Mouse (Mus musculus) regulatory T cell (primary cell): ENCODE data around the gene Lgals4.

Source experiments
- in situ Hi-C: fragments of 300-600 bp; cut with MboI, MseI; formaldehyde crosslinking; loops from one replicate; pipeline ENCODE4 v1.15.1; 2025; ENCODE audit warnings: high pct_unique_total_duplicates

The Lgals4 gene

DNA sequence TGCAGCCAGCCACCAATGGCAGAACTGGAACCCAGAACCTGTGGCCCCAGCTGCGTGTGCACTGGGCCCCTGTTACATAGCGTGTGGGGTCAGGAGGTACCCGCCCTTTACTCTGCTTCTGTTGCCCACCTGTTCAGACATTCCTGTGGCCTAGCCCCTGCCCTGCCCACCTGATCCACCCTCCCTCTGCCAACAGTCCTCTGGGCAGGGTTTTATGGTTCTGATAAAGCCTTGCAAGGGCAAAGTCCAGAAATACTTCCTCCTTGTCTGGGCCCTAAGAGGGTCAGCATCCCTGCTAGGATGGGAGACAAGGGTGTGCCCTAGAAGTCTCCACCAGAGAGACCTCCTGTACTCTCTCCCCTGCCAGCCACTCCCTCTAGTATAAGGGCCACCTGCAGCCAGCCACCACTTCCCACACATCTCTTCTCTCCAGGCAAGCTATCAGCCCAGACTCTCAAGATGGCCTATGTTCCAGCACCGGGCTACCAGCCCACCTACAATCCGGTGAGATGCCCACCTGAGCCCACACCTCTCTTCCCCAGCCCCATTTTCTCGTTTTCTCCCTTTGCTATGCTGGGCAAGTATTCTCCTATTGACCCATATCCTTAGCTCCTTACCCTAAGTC is at the start of gene Lgals4:
TSS of gene Lgals4 (plus strand) at position 132 of the 625 bp plus-strand sequence.
- in situ Hi-C loops = no loop called here

DNA sequence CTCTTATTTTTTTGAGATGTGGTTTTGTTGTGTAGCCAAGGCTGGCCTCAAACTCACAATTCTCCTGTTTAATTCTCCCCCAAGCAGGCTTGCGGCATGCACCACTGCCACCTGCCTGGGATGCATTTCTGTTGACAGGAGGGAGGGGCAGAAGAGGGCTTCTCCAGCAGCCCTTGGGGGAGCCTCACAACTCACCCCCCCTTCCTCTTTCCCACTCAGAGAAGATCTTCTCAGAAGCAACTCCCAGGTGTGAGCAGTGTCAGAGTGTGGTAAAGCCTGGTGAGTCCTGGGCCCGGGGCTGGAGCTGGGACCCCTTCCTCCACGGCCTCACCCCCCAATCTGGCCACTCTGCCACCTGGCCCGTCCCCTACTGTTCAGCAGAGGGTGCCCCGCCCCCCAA is 48.5 kb upstream of the Lgals4 start:
- in situ Hi-C loops = no loop called here

DNA sequence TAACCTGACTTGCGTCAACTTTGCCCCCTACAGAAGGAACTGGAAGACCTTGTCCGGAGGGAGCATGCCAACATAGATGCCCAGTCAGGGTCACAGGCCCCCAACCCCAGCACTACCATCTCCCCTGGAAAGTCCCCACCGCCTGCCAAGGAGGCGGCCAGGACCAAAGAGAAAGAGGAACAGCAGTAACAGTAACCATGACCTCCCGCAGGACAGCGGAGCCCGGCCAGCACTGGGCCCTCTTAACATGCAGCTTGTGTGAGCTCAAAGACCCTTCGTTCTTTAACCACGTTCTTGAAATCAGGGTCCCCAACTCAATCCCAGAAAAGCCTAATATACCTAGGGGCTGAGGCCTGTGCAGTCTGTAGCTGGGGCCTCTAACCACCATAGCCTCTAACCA is 45.8 kb upstream of the Lgals4 start:
- in situ Hi-C loops = no loop called here

DNA sequence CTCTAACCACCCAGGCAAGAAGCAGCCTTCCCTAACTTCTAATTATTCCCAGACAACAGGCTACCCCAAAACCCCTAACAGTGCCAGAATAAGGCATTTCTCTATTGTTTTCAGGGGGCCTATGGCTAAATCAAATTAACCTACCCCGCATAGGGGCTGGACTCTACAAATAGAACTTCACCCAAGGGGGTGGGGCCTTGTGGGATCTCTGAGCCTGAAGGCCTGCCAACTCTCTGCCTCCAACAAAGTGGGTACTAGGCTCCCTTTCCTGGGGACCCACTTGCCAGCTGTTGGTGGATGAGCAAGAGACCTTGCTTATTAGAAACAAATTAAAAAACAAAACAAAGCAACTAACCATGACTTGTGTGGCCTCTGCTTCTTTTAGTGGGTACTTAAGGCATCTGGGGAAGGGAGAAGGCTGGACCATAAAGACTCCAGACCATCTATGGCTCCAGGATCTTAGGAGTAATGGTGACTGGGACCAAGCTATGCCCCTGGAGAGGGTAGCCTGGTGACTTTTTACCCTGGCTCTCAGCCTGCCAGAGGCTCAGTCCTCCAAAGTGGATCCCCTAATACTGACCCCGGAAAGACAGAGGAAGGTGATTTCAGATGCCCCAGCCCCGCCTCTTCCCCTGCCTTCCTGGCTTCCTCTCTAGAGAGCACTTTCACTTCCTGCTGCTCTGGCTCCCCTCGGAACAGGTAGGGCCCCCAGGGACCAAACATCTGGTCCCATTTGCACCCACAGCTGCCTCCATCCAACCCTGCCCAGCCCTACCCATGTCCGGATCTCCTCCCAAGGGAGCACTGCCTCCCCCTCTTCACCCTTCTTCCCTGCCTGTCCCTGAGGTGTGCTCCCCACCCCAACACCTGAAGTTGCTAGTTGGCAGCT is 45.1 kb upstream of the Lgals4 start, which contains the start of gene Rinl:
TSS of gene Rinl (plus strand) at position 663 of the 889 bp plus-strand sequence.
- in situ Hi-C loops = no loop called here

DNA sequence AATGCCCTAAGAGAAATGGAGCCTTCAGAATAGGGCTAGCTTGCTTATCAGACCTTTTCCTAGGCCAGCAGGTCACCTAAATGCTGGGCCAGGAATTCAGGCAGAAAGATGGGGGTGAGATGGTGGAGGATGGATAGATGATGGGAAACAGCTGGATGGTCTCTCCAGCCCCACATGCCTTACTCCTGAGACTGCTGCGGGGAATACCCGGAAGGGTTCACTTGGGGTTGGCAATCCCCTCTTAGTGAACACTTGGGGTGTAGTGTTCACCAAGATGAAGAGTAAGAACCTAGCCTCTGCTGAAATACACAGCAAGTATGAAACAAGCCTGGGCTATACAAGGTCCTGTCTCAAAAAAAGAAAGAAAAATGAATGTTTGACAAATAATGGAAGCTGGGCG is 44.4 kb upstream of the Lgals4 start:
- in situ Hi-C loops = no loop called here

DNA sequence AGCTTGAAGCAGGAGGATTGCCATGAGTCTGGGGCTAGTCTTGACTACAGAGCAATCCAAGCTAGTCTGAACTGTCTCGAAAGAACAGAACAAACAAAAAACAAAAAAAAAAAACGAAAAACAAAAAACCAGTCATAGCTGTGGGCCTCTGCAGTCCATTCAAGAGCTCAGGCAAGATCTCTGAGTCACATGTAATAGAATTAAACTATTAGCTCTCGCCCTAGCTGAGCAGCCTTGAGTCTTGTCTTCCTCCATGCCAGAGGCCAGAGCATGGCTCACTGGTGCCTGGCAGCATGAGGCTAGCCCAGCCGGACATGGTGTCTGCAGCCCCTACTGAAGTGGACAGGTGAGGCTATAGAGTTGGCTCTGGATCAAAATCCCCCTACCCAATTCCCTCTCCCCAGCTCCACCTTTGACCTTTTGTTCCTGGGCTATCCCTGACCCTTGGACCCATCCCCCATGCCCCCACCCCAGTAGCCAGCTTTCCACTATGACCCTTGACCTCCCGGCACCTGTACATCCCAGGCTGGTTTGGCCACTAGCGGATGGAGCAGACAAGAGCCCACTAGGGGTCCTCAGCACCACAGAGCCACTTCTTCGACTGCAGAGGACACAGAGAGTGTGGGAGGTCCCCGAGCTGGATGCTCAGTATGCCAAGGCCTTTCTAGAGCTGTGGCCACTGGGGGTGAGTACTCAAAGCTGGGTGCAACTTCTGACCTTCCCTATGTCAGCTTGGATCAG is 43.4 kb upstream of the Lgals4 start:
- in situ Hi-C loops = no loop called here

DNA sequence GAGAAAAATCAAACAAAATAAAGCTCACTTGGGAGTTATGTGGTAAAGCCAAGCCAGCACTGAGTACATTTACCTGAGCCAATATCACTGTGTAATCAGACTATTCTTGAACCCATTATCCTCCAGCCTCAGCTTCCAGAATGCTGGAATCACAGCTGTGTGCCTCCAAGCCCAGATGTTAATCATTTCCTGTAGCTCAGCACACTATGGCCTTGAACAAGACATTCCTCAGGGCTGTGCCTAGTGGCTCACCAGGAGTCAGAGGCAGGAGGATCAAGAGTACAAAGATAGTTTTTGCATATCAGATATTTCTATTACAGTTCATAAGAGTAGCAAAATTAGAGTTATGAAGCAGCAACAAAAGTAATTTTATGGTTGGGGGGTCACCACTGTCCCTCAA is 41.9 kb upstream of the Lgals4 start:
- in situ Hi-C loops = no loop called here

DNA sequence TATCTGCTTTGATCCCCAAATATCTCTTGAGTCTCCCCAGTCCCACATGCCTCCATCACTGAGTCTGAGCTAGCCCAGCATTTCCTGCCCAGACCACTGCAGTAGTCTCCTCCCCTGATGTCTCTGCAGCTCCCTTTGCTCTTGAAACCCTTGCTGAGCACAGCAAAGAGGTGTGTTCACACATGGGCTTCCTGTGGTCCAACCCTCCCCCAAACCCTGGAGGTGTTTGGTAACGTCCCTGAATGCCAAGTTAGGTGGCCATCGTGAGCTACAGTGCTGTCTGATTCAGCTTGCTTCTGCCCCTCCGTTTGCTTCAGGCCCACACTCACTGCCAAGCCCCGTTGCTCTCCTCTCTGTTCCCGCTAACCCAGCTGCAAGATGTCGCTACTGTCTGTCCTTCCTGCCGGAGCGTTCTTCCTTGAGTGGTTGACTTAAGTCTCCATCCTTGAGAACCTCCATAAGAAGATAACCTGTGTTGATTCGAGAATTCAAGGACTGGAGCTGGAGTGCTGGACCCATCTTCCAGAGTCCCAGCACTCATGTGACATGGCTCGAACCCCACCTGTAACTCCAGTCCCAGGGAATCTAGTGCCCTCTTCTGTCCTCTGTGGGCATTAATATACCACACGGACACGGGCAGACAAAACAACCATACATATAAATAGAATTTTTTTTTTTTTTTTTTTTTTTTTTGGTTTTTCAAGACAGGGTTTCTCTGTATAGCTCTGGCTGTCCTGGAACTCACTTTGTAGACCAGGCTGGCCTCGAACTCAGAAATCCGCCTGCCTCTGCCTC is 41.1 kb upstream of the Lgals4 start:
- in situ Hi-C loops = no loop called here

DNA sequence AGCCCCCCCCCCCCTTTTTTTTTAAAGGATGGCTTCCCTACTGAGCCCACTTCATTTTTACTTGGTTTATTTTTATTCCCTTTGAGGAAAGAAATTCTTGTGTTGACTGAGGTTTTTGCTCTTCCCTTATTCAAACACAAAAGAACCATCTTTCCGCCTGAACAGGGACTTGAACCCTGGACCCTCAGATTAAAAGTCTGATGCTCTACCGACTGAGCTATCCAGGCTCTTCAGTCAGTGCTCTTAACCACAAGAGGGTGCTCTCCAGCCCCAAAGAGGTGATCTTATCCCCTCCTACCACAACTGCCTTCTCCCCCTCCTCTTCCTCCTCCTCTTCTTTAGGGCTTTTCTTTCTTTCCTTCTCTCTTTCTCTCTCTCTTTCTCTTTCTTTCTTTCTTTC is 39.8 kb upstream of the Lgals4 start:
- in situ Hi-C loops = no loop called here

DNA sequence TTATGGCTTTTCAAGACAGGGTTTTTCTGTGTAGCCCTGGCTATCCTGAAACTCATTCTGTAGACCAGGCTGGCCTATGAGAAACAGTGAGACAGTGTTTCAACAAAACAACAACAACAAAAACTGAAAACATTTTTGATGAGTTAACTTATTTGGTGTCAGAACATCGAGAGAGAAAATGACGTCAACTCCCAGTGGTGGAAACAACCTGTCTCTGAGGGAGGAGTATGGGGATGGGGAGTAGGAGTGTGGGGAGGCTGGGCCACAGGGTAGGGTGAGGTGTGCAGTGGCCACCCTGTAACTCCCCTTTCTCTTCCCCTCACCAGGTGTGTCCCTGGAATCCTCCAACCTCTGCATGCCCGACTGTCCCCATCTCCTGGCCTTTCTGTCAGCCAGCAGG is 39.2 kb upstream of the Lgals4 start:
- in situ Hi-C loops = no loop called here

DNA sequence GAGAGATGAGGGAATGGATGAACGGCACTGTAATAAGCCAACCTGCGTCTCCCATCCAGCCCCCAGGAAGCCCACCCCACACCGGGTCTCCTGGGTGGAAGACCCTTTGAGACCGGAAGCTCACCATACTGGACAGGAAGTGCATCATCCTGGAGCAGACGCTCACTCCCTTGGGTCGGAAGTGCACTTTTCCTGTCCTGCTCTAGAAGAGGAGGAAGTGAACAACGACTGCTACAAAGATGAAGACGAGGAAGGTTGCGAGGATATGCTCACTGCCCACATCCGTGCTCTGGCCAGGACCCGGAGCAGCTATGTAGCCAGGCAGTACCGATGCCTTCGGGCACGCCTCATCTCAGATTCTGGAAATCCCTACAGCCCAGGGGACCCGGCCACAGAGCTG is 37.8 kb upstream of the Lgals4 start:
- in situ Hi-C loops = loop anchor here (5.0 kb wide), 1 partner anchor 71 kb away; no protein-coding TSS in a partner anchor

DNA sequence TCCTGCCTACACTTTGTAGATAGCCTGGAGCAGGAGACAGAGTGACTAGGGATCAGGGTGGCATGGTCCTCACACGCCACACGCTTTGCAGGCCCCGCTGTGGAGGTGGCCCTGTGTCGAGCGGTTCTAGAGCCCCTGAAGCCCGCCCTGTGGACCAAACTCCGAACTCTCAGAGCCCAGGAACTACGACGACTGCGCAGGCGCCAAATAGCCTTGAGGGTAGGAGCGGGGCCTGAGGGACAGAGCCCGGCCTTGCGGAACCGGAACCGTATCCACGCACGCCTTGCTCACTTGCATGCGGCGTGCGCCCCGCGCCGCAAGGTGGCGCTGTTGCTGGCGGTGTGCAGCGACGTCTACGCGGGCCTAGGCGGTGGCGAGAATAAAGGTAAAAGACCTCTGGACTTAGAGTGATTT is 37.1 kb upstream of the Lgals4 start:
- in situ Hi-C loops = loop anchor here (5.0 kb wide), 1 partner anchor 71 kb away; no protein-coding TSS in a partner anchor

DNA sequence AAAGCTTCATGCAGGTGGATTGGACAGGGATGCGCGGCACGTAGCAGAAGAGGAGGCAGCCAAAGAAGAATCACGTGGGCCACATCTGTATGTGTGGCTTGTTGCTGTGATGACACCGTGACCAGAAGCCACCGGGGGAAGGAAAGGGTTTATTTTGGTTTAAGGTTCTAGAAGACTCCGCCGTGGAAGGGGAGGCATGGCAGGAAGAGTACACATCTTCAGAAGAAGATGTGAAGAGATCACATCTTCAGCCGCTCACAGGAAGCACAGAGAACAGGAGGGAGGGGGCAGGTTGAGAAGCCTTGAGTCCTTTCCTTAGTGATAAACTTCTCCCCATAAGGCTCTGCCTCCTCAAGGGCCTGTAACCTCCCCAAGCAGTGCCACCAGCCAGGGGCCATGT is 33.7 kb upstream of the Lgals4 start:
- in situ Hi-C loops = loop anchor here (5.0 kb wide), 1 partner anchor 67 kb away; no protein-coding TSS in a partner anchor

DNA sequence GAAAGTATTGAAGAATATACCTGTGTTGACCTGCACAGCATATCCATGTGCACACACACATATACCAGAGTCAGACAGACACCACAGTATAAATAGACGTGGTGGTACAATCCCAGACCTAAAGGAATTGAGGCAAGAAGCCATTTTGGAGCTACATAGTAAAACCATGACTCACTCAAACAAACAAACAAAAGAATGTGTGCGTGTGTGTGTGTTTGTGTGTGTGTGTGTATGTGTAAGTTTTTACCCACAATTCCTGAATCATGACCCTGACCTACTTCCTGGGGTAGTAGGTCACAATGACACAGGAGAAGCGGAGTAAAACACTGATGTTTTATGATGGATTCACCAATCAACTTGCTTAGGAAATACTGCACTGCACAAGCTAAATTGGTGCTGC is 32.2 kb upstream of the Lgals4 start:
- in situ Hi-C loops = no loop called here

DNA sequence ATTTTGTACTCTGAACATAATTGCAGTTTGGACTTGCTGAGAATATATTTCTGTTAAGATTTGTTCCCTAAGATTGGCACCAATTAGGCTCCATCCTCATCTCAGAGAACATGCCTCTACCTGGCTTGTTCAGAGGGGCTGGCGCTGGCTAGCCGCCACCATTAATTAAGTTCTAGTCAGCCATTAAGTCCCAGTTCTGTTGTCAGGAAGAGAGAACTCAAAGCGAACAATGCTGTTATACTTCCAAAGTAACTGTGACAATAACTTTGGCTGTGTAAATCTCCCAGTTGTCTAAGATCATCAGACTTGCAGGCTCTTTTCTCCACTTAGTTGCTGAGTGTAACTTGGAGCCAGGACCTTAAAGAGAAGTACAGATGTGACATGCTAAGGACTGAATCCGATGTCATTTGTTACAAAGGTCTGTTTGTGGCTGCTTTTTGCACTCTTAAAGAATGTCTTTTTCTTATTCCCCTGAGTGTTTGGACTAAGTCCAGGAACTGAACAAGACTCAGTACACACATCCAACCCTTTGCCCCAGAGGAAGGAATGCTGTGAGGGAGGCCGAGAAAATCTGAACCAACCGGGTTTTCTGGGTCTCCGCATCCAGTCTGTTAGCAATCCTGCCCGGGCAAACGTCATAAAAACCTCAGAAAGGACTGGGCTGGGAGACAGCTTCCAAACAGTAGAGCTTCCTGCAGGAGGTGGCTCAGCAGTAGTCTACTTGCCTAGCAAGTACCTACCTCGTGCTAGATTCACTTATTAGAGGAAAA is 31.6 kb upstream of the Lgals4 start:
- in situ Hi-C loops = no loop called here

DNA sequence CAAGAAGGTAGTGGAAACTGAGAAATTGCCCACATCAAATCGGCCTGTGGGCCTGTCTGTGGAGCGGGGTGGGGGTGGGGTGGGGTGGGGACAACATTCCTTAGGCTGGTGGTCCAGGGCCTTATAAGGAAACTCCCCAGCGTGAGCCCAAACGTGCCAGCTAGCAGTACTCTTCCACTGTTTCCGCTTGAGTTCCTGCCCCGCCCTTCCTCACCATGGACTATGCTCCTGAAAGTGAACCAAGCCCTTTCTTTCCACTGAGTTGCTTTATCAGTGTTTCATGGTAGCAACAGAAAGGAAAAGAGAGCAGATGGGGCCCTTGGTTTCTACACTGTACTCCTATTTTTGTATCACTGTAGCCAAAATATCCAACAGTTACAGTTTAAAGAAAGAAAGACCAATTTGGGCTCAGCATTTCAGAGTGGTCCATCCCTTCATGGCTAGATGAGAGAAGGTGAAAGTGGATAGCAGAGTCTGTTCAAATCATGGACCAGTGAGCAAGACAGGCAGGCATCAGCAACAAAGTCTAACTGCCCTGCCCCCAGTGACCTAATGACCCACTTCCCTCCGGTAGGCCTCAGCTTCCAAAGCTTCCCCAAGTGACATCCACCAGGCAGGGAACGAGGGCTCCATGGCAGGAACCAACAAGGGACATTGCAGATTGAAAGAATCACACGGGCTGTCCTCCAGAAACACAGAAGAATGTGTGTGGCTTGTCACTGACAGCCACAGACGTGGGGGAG is 30.6 kb upstream of the Lgals4 start:
- in situ Hi-C loops = no loop called here

DNA sequence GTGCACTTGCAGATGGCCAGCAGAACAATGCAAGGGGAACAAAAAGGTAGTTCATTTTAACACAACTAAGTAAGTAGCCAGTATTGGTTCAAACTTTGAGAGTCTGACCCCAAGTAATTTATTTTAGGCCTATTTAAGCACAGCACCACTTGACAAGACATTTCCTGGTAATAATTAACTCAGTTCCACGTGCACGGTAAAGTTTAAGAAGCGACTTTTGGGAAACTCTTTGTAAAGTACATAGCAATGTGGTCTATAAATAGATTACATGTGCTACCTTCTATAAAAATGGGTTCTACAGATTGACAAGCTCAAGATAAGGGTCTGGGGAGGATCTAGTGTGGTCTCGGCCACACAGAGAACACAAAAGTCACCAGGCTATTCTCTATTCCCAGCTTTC is 29.9 kb upstream of the Lgals4 start:
- in situ Hi-C loops = no loop called here

DNA sequence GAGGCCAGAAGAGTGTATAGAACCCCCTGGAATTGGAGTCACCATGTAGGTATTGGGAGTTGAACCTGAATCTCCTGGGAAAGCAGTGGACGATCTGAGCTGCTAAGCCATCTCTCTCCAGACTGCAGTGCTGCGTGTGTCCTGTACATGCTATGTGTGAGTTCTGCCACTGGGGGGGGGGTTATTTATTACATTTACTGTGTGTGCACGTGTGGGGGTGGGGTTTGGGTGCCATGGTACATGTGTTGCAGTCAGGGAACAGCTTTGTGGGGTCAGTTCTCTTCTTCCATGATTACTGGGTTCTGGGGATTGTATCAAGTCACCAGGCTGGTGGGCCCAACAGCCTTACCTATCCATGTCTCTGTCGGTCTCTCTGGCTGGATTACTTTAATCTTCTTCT is 26.8 kb upstream of the Lgals4 start:
- in situ Hi-C loops = loop anchor here (5.0 kb wide), 1 partner anchor 1790 kb away; the partner anchor contains the start of gene Zbtb32

DNA sequence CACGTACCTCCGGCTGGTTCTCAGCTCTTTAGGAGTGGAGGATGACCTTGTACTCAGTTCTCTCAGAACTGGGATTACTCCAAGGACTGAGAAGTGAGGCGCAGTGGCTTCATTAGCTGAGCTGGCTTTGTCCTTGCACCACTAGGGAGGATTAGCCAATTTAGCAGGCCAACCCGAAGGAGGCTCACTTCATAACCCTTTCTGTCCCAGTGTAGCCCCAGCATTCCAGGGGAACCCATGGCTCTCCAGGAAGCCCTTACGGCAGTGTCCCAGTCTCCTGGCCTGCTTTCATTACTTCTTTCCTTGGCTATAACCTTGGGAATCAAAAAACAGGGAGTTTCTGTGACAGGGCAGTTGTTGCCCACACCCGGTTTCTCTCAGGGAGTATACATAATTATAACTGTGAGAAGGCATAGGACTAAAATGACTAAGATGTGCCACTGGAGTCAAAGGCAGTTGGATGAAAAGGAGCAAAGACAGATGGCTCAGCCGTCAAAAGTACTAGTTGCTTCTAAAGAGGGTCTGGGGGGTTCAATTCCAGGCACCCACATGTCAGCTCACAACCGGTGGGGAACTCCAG is 25.9 kb upstream of the Lgals4 start:
- in situ Hi-C loops = loop anchor here (5.0 kb wide), 1 partner anchor 1790 kb away; the partner anchor contains the start of gene Zbtb32
